ENCODE assay signal across 8 mouse cellular contexts in genomic region chr5:130073026-130073425, GRCm38 (mm10). TPM values are rescaled to one million over a fixed set of nuclear protein-coding genes. Genes with fewer than 3 reads are reported as not detected.
DNase-seq lines count a peak whose midpoint lies in the region; ATAC-seq and TF ChIP-seq lines count a peak whose summit lies in the region.

Gene Tpst1 (plus strand): TSS chr5:130073326.

- no peak for TF ChIP-seq EP300 in liver, postnatal 0 days (IDR thresholded peaks at IDR 0.05; ENCODE audit: low read depth)

- H3K4me1 ChIP-seq in lung, embryonic 14.5 days (ENCODE audit: insufficient read depth): no peaks in the 10 kb centered on the region
- no peaks in the 10 kb centered on the region for H3K4me1 ChIP-seq in embryonic facial prominence, embryonic 13.5 days
- H3K4me1 ChIP-seq in hindbrain, embryonic 15.5 days (replicated peaks): no peaks in the 10 kb centered on the region
- H3K4me1 ChIP-seq in liver, postnatal 0 days (ENCODE audit: insufficient read depth): peaks cover 4% of the 10 kb centered on the region; the same call in 1 of the 2 replicates

- 80% methylated on average over 6 of the region's 6 CpGs for WGBS in lung, embryonic 14.5 days
- 87% methylated on average over 6 of the region's 6 CpGs for WGBS in embryonic facial prominence, embryonic 13.5 days
- 92% methylated on average over 6 of the region's 6 CpGs for WGBS in hindbrain, embryonic 15.5 days
- WGBS in liver, postnatal 0 days (ENCODE audit: insufficient replicate concordance): 72% methylated on average over 6 of the region's 6 CpGs

- H3K9ac ChIP-seq in lung, embryonic 14.5 days: no peak within 1 kb of the TSS
- no peak within 1 kb of the TSS for H3K9ac ChIP-seq in embryonic facial prominence, embryonic 13.5 days
- H3K9ac ChIP-seq in hindbrain, embryonic 15.5 days: no peak within 1 kb of the TSS
- H3K9ac ChIP-seq in liver, postnatal 0 days (replicated peaks): no peak within 1 kb of the TSS

- H3K27ac ChIP-seq in lung, embryonic 14.5 days (ENCODE audit: low read depth): no peak within 1 kb of the TSS
- H3K27ac ChIP-seq in embryonic facial prominence, embryonic 13.5 days: no peak within 1 kb of the TSS
- H3K27ac ChIP-seq in hindbrain, embryonic 15.5 days (replicated peaks): no peak within 1 kb of the TSS
- H3K27ac ChIP-seq in liver, postnatal 0 days (ENCODE audit: low read depth): peak within 1 kb of the TSS; percentile 86

- DNase-seq in lung, embryonic 14.5 days: no peak
- DNase-seq in lung, postnatal 4 days: no peak
- no peak for DNase-seq in liver, postnatal 0 days
- DNase-seq in urinary bladder, postnatal 10 days (ENCODE audit: low spot score): no peak
- no peak for DNase-seq in retina, embryonic 14.5 days (ENCODE audit: low spot score)
- DNase-seq in kidney, adult 9 months: no peak

- H3K9me3 ChIP-seq in lung, embryonic 14.5 days (ENCODE audit: low read depth, low read length): no peaks in the 10 kb centered on the region
- H3K9me3 ChIP-seq in embryonic facial prominence, embryonic 13.5 days: no peaks in the 10 kb centered on the region
- no peaks in the 10 kb centered on the region for H3K9me3 ChIP-seq in hindbrain, embryonic 15.5 days
- no peaks in the 10 kb centered on the region; the same call in 1 of the 2 replicates for H3K9me3 ChIP-seq in liver, postnatal 0 days (ENCODE audit: low read length)

- H3K4me3 ChIP-seq in lung, embryonic 14.5 days (ENCODE audit: low read depth, low read length): no peak within 1 kb of the TSS
- H3K4me3 ChIP-seq in embryonic facial prominence, embryonic 13.5 days: no peak within 1 kb of the TSS
- no peak within 1 kb of the TSS for H3K4me3 ChIP-seq in hindbrain, embryonic 15.5 days
- H3K4me3 ChIP-seq in liver, postnatal 0 days (ENCODE audit: low read depth, low read length): no peak within 1 kb of the TSS

- ATAC-seq in lung, embryonic 14.5 days (ENCODE audit: insufficient read depth): no peak
- no peak for ATAC-seq in embryonic facial prominence, embryonic 13.5 days (ENCODE audit: insufficient number of reproducible peaks, insufficient read depth, low FRiP score, low TSS enrichment, low read depth)
- no peak for ATAC-seq in hindbrain, embryonic 15.5 days (ENCODE audit: low FRiP score, low read depth)
- no peak for ATAC-seq in liver, postnatal 0 days

- H3K27me3 ChIP-seq in lung, embryonic 14.5 days (ENCODE audit: insufficient read depth, low read length): 0 out of 2 replicates have a peak, but pooled peaks cover 5% of the 10 kb centered on the region
- 0 out of 2 replicates have a peak, but pooled peaks cover 6% of the 10 kb centered on the region for H3K27me3 ChIP-seq in embryonic facial prominence, embryonic 13.5 days
- H3K27me3 ChIP-seq in hindbrain, embryonic 15.5 days: no peaks in the 10 kb centered on the region
- H3K27me3 ChIP-seq in liver, postnatal 0 days (ENCODE audit: insufficient read depth, low read length): no peaks in the 10 kb centered on the region

- no peaks in the 10 kb centered on the region for H3K36me3 ChIP-seq in lung, embryonic 14.5 days (ENCODE audit: insufficient read depth)
- no peaks in the 10 kb centered on the region for H3K36me3 ChIP-seq in embryonic facial prominence, embryonic 13.5 days
- H3K36me3 ChIP-seq in hindbrain, embryonic 15.5 days: no peaks in the 10 kb centered on the region
- H3K36me3 ChIP-seq in liver, postnatal 0 days (replicated peaks; ENCODE audit: insufficient read depth, low read length): no peaks in the 10 kb centered on the region

- no peak for TF ChIP-seq CTCF in lung, embryonic 14.5 days (IDR thresholded peaks at IDR 0.05; ENCODE audit: low read depth)
- TF ChIP-seq CTCF in liver, postnatal 0 days (IDR thresholded peaks at IDR 0.05; ENCODE audit: low read depth): no peak

- no peak within 1 kb of the TSS for H3K4me2 ChIP-seq in lung, embryonic 14.5 days
- no peak within 1 kb of the TSS for H3K4me2 ChIP-seq in embryonic facial prominence, embryonic 13.5 days
- H3K4me2 ChIP-seq in hindbrain, embryonic 15.5 days: no peak within 1 kb of the TSS
- H3K4me2 ChIP-seq in liver, postnatal 0 days (ENCODE audit: low read depth, low read length): no peak within 1 kb of the TSS

RNA-seq across cellular contexts. Expression of gene Tpst1, which starts in this region (rescaled TPM):
- polyA plus RNA-seq in lung, embryonic 14.5 days (2014; fragmentation: Nextera tagmentation; extraction: Ambion mirVana): 76.1 and 77.3 TPM in 2 replicates
- polyA plus RNA-seq in embryonic facial prominence, embryonic 13.5 days (2015; fragmentation: Nextera tagmentation; extraction: Ambion mirVana): 87.3 and 98.5 TPM in 2 replicates
- polyA plus RNA-seq in hindbrain, embryonic 15.5 days (2015; fragmentation: Nextera tagmentation; extraction: Ambion mirVana): 57.2 and 59.8 TPM in 2 replicates
- 23.8 and 26.0 TPM in 2 replicates for polyA plus RNA-seq in liver, postnatal 0 days (2015; fragmentation: Nextera tagmentation; extraction: Ambion mirVana)
